Mouse (Mus musculus) midbrain, embryonic 13.5 days (tissue): ENCODE measurements at regions not wholly inside any gene's neighbourhood (a gene's known extent, or its start where the extent isn't known, plus 50 kb on each side); places are given as distances from the start of the nearest gene placed in this dataset.

ENCODE experiments used
- ATAC-seq: fragments of 200-750 bp; cut with Nextera tagmentation; 2 replicates; pipeline ENCODE4 v1.8.0; 2017; ENCODE audit warnings: mild to moderate bottlenecking, moderate TSS enrichment, moderate library complexity
- H3K27ac ChIP-seq: fragments of 300-500 bp; sonication (generic); 2 replicates; pipeline ENCODE4 v1.5.1; 2015; ENCODE audit warnings: inconsistent platforms, mild to moderate bottlenecking, moderate library complexity
- H3K27me3 ChIP-seq: fragments of 300-500 bp; sonication (generic); 2 replicates; pipeline ENCODE4 v1.6.1; 2015; ENCODE audit warnings: mild to moderate bottlenecking, inconsistent platforms
- H3K36me3 ChIP-seq: fragments of 300-500 bp; sonication (generic); 2 replicates; pipeline ENCODE4 v1.6.1; 2015; ENCODE audit warnings: mild to moderate bottlenecking, inconsistent platforms
- H3K4me1 ChIP-seq: fragments of 300-500 bp; sonication (generic); replicated peaks from 2 replicates; pipeline ENCODE4 v1.6.1; 2015; ENCODE audit warnings: inconsistent platforms
- H3K4me2 ChIP-seq: fragments of 300-500 bp; sonication (generic); replicated peaks from 2 replicates; pipeline ENCODE4 v1.6.1; 2015; ENCODE audit warnings: moderate library complexity, mild to moderate bottlenecking, inconsistent platforms
- H3K4me3 ChIP-seq: fragments of 300-500 bp; sonication (generic); replicated peaks from 2 replicates; pipeline ENCODE4 v1.5.1; 2015; ENCODE audit warnings: mild to moderate bottlenecking, inconsistent platforms
- H3K9ac ChIP-seq: fragments of 300-500 bp; sonication (generic); replicated peaks from 2 replicates; pipeline ENCODE4 v1.6.1; 2015; ENCODE audit warnings: mild to moderate bottlenecking, inconsistent platforms
- H3K9me3 ChIP-seq: fragments of 300-500 bp; sonication (generic); 2 replicates; pipeline ENCODE4 v1.6.1; 2016; ENCODE audit warnings: mild to moderate bottlenecking, inconsistent platforms
- WGBS: fragments of 180-500 bp; shearing (Covaris S2); methylation state at CpG from one replicate; pipeline ENCODE4 v1.1.7; 2015; 5-methylcytosine and 5-hydroxymethylcytosine counted together

- Histone ChIP-seq H3K27me3 (no peaks in the 10 kb centered on the region), H3K4me3 (no peak overlapping the region), H3K9ac (no peak overlapping the region), H3K27ac (peak overlapping the region; percentile 47; the same call in 1 of the 2 replicates), H3K4me1 (peaks cover 18% of the 10 kb centered on the region), H3K9me3 (no peaks in the 10 kb centered on the region), H3K4me2 (no peak overlapping the region), H3K36me3 (no peaks in the 10 kb centered on the region)
- WGBS: 85% methylated on average over 10 of the region's 10 CpGs
- ATAC-seq: no peak
These were observed 168.7 kb downstream of the Zfp36l1 start for GRCm38 (mm10) chr12:79944090-79944489.

- H3K4me1 ChIP-seq: peaks cover 14% of the 10 kb centered on the region
- 70% methylated on average over 10 of the region's 10 CpGs for WGBS
- no peak overlapping the region for H3K27ac ChIP-seq
- no peak overlapping the region for H3K4me3 ChIP-seq
- no peaks in the 10 kb centered on the region for H3K9me3 ChIP-seq
- ATAC-seq: no peak
- no peaks in the 10 kb centered on the region for H3K27me3 ChIP-seq
- H3K4me2 ChIP-seq: no peak overlapping the region
- no peaks in the 10 kb centered on the region for H3K36me3 ChIP-seq
- no peak overlapping the region for H3K9ac ChIP-seq
These were observed 170.2 kb downstream of the Zfp36l1 start for GRCm38 (mm10) chr12:79942563-79943131.

GRCm38 (mm10) chr12:79941828-79942227 lies 171.0 kb downstream of the Zfp36l1 start:
- no peak overlapping the region for H3K27ac ChIP-seq
- H3K4me1 ChIP-seq: peaks cover 14% of the 10 kb centered on the region
- 49% methylated on average over 3 of the region's 3 CpGs for WGBS
- H3K36me3 ChIP-seq: no peaks in the 10 kb centered on the region
- H3K27me3 ChIP-seq: no peaks in the 10 kb centered on the region
- no peak overlapping the region for H3K4me3 ChIP-seq
- no peaks in the 10 kb centered on the region for H3K9me3 ChIP-seq
- no peak overlapping the region for H3K9ac ChIP-seq
- ATAC-seq: no peak
- no peak overlapping the region for H3K4me2 ChIP-seq

- no peak for ATAC-seq
- Histone ChIP-seq H3K4me2 (no peak overlapping the region), H3K9ac (no peak overlapping the region), H3K27ac (no peak overlapping the region), H3K27me3 (no peaks in the 10 kb centered on the region), H3K4me3 (no peak overlapping the region), H3K9me3 (no peaks in the 10 kb centered on the region), H3K4me1 (peaks cover 2% of the 10 kb centered on the region), H3K36me3 (no peaks in the 10 kb centered on the region)
- WGBS: 93% methylated on average over 9 of the region's 9 CpGs
These were observed 173.4 kb downstream of the Zfp36l1 start for GRCm38 (mm10) chr12:79939436-79939835.

- H3K4me1 ChIP-seq: no peaks in the 10 kb centered on the region
- WGBS: 94% methylated on average over 4 of the region's 4 CpGs
- H3K27ac ChIP-seq: no peak overlapping the region
- H3K27me3 ChIP-seq: no peaks in the 10 kb centered on the region
- H3K4me3 ChIP-seq: no peak overlapping the region
- no peak overlapping the region for H3K9ac ChIP-seq
- H3K9me3 ChIP-seq: no peaks in the 10 kb centered on the region
- no peaks in the 10 kb centered on the region for H3K36me3 ChIP-seq
- no peak for ATAC-seq
- no peak overlapping the region for H3K4me2 ChIP-seq
These were observed 174.9 kb downstream of the Zfp36l1 start for GRCm38 (mm10) chr12:79937876-79938275.

GRCm38 (mm10) chr12:79936698-79937097 lies 176.1 kb downstream of the Zfp36l1 start:
- 61% methylated on average over 5 of the region's 5 CpGs for WGBS

GRCm38 (mm10) chr12:79934091-79934490 lies 178.7 kb downstream of the Zfp36l1 start:
- WGBS: 64% methylated on average over 7 of the region's 7 CpGs
- no peak overlapping the region for H3K9ac ChIP-seq
- no peaks in the 10 kb centered on the region for H3K36me3 ChIP-seq
- H3K4me2 ChIP-seq: no peak overlapping the region
- peaks cover 5% of the 10 kb centered on the region for H3K4me1 ChIP-seq
- H3K27ac ChIP-seq: no peak overlapping the region
- no peak for ATAC-seq
- H3K27me3 ChIP-seq: no peaks in the 10 kb centered on the region
- no peak overlapping the region for H3K4me3 ChIP-seq
- no peaks in the 10 kb centered on the region for H3K9me3 ChIP-seq

More at GRCm38 (mm10) chr12:79936698-79937097, 176.1 kb downstream of the Zfp36l1 start:
- no peak overlapping the region for H3K4me3 ChIP-seq
- H3K4me1 ChIP-seq: 0 out of 2 replicates have a peak, but pooled peaks cover under 1% of the 10 kb centered on the region
- H3K4me2 ChIP-seq: no peak overlapping the region
- no peaks in the 10 kb centered on the region for H3K9me3 ChIP-seq
- ATAC-seq: no peak
- no peak overlapping the region for H3K9ac ChIP-seq
- H3K36me3 ChIP-seq: no peaks in the 10 kb centered on the region
- H3K27ac ChIP-seq: no peak overlapping the region
- no peaks in the 10 kb centered on the region for H3K27me3 ChIP-seq

GRCm38 (mm10) chr12:79932905-79933304 lies 179.9 kb downstream of the Zfp36l1 start:
- H3K9me3 ChIP-seq: no peaks in the 10 kb centered on the region
- WGBS: 86% methylated on average over 7 of the region's 7 CpGs
- H3K4me3 ChIP-seq: no peak overlapping the region
- no peaks in the 10 kb centered on the region for H3K27me3 ChIP-seq
- ATAC-seq: no peak
- H3K4me1 ChIP-seq: peaks cover 17% of the 10 kb centered on the region
- H3K4me2 ChIP-seq: no peak overlapping the region
- H3K36me3 ChIP-seq: no peaks in the 10 kb centered on the region
- no peak overlapping the region for H3K9ac ChIP-seq
- H3K27ac ChIP-seq: no peak overlapping the region

GRCm38 (mm10) chr12:79931455-79931854 lies 181.4 kb downstream of the Zfp36l1 start:
- Histone ChIP-seq H3K4me3 (no peak overlapping the region), H3K9me3 (no peaks in the 10 kb centered on the region), H3K27ac (no peak overlapping the region), H3K4me1 (peaks cover 31% of the 10 kb centered on the region), H3K9ac (no peak overlapping the region), H3K36me3 (no peaks in the 10 kb centered on the region), H3K4me2 (no peak overlapping the region), H3K27me3 (no peaks in the 10 kb centered on the region)
- no peak for ATAC-seq
- 78% methylated on average over 5 of the region's 5 CpGs for WGBS

- H3K4me2 ChIP-seq: no peak overlapping the region
- no peaks in the 10 kb centered on the region for H3K27me3 ChIP-seq
- H3K4me1 ChIP-seq: peaks cover 48% of the 10 kb centered on the region
- H3K36me3 ChIP-seq: no peaks in the 10 kb centered on the region
- no peak overlapping the region for H3K9ac ChIP-seq
- no peak for ATAC-seq
- no peaks in the 10 kb centered on the region for H3K9me3 ChIP-seq
- WGBS: 87% methylated on average over 6 of the region's 6 CpGs
- no peak overlapping the region for H3K4me3 ChIP-seq
- H3K27ac ChIP-seq: no peak overlapping the region
These were observed 183.0 kb downstream of the Zfp36l1 start for GRCm38 (mm10) chr12:79929846-79930245.

- Histone ChIP-seq H3K4me2 (no peak overlapping the region), H3K27me3 (no peaks in the 10 kb centered on the region), H3K9ac (no peak overlapping the region), H3K4me1 (peaks cover 57% of the 10 kb centered on the region), H3K4me3 (no peak overlapping the region), H3K9me3 (no peaks in the 10 kb centered on the region), H3K36me3 (no peaks in the 10 kb centered on the region), H3K27ac (0 out of 2 replicates have a peak overlapping the region, but pooled peaks have one; percentile 92)
- WGBS: 70% methylated on average over 6 of the region's 6 CpGs
- no peak for ATAC-seq
These were observed 184.0 kb downstream of the Zfp36l1 start for GRCm38 (mm10) chr12:79928739-79929380.

GRCm38 (mm10) chr12:79928298-79928697 lies 184.5 kb downstream of the Zfp36l1 start:
- Histone ChIP-seq H3K27ac (peak overlapping the region; percentile 92; the same call in 1 of the 2 replicates), H3K4me1 (peaks cover 63% of the 10 kb centered on the region), H3K9me3 (no peaks in the 10 kb centered on the region), H3K4me3 (no peak overlapping the region), H3K4me2 (no peak overlapping the region), H3K36me3 (no peaks in the 10 kb centered on the region), H3K9ac (no peak overlapping the region), H3K27me3 (no peaks in the 10 kb centered on the region)
- ATAC-seq: no peak
- WGBS: 31% methylated on average over 4 of the region's 4 CpGs
